Mouse (Mus musculus) gastrocnemius, adult 2 months (tissue): ENCODE results near the gene Ogfrl1. TPM values are rescaled to one million over a fixed set of nuclear protein-coding genes. Genes with fewer than 3 reads are reported as not detected.

ENCODE experiments used
- DNase-seq: peaks from one replicate; pipeline ENCODE4 v3.0.0; 2022
- H3K27ac ChIP-seq: fragments of 200-600 bp; 2 replicates; pipeline ENCODE4 v1.8.1; 2022; ENCODE audit warnings: mild to moderate bottlenecking
- H3K4me3 ChIP-seq: fragments of 200-600 bp; 2 replicates; pipeline ENCODE4 v1.8.1; 2022; ENCODE audit warnings: mild to moderate bottlenecking, moderate library complexity
- CTCF ChIP-seq: fragments of 200-600 bp; IDR thresholded peaks from 2 replicates; pipeline ENCODE4 v1.8.1; 2022; ENCODE audit warnings: antibody characterized with exemption, mild to moderate bottlenecking, moderate library complexity
- intact Hi-C: fragments of 180-260 bp; cut with DNase I; formaldehyde crosslinking; loops from one replicate; pipeline ENCODE4 v1.15.1; 2025
- total RNA-seq, 2 experiments: library from RNA; stranded (reverse); gene quantifications; 2 replicates each; pipeline ENCODE4 v1.2.3; 2021

Gene Ogfrl1
- total RNA-seq, 2 experiments from 2014 or later: 5.9 to 7.2 TPM

- TF ChIP-seq CTCF: no peak
- peak; percentile 99 for DNase-seq
- H3K4me3 ChIP-seq: peak overlapping the region; percentile 95
- intact Hi-C loops: loop anchor here (5.0 kb wide), 1 partner anchor 196 kb away; no protein-coding TSS in a partner anchor
- H3K27ac ChIP-seq: peak overlapping the region; percentile 90
Measured at GRCm38 (mm10) chr1:23382806-23383653, 14.5 kb downstream of the Ogfrl1 start.

- intact Hi-C loops: loop anchor here (5.0 kb wide), 1 partner anchor 195 kb away; no protein-coding TSS in a partner anchor
- TF ChIP-seq CTCF: no peak
- Histone ChIP-seq H3K27ac (peak overlapping the region; percentile 90), H3K4me3 (peak overlapping the region; percentile 95)
- no peak for DNase-seq
Measured at GRCm38 (mm10) chr1:23382461-23382805, 15.1 kb downstream of the Ogfrl1 start.

GRCm38 (mm10) chr1:23382037-23382436 lies 15.5 kb downstream of the Ogfrl1 start:
- Histone ChIP-seq H3K4me3 (peak overlapping the region; percentile 95), H3K27ac (no peak overlapping the region; the same call in 1 of the 2 replicates)
- no peak for TF ChIP-seq CTCF
- no peak for DNase-seq
- intact Hi-C loops: loop anchor here (5.0 kb wide), 1 partner anchor 195 kb away; no protein-coding TSS in a partner anchor

GRCm38 (mm10) chr1:23379911-23380740 lies 17.4 kb downstream of the Ogfrl1 start:
- no peak overlapping the region for H3K27ac ChIP-seq
- H3K4me3 ChIP-seq: peak overlapping the region; percentile 30; the same call in 1 of the 2 replicates
- intact Hi-C loops: loop anchor here (5.0 kb wide), 1 partner anchor 193 kb away; no protein-coding TSS in a partner anchor
- DNase-seq: no peak
- TF ChIP-seq CTCF: no peak

- no peak overlapping the region for H3K27ac ChIP-seq
- peak overlapping the region; percentile 15; the same call in 1 of the 2 replicates for H3K4me3 ChIP-seq
- no peak for DNase-seq
- intact Hi-C loops: no loop called here
- no peak for TF ChIP-seq CTCF
Measured at GRCm38 (mm10) chr1:23379321-23379720, 18.3 kb downstream of the Ogfrl1 start.

- H3K27ac ChIP-seq: no peak overlapping the region
- intact Hi-C loops: no loop called here
- DNase-seq: no peak
- no peak for TF ChIP-seq CTCF
- no peak overlapping the region for H3K4me3 ChIP-seq
Measured at GRCm38 (mm10) chr1:23377572-23377971, 20.0 kb downstream of the Ogfrl1 start.

- intact Hi-C loops: no loop called here
- Histone ChIP-seq H3K27ac (no peak overlapping the region), H3K4me3 (no peak overlapping the region)
- no peak for TF ChIP-seq CTCF
- DNase-seq: no peak
Measured at GRCm38 (mm10) chr1:23374156-23374555, 23.4 kb downstream of the Ogfrl1 start.

GRCm38 (mm10) chr1:23365614-23366013 lies 32.0 kb downstream of the Ogfrl1 start:
- no peak for DNase-seq
- no peak overlapping the region for H3K4me3 ChIP-seq
- TF ChIP-seq CTCF: no peak
- no peak overlapping the region for H3K27ac ChIP-seq
- intact Hi-C loops: no loop called here

- no peak for TF ChIP-seq CTCF
- Histone ChIP-seq H3K4me3 (no peak overlapping the region), H3K27ac (no peak overlapping the region)
- intact Hi-C loops: no loop called here
- no peak for DNase-seq
Measured at GRCm38 (mm10) chr1:23352895-23353294, 44.7 kb downstream of the Ogfrl1 start.

- H3K27ac ChIP-seq: no peak overlapping the region
- no peak for DNase-seq
- no peak overlapping the region for H3K4me3 ChIP-seq
- intact Hi-C loops: no loop called here
- no peak for TF ChIP-seq CTCF
Measured at GRCm38 (mm10) chr1:23351756-23352155, 45.8 kb downstream of the Ogfrl1 start.

GRCm38 (mm10) chr1:23345633-23346032 lies 51.9 kb downstream of the Ogfrl1 start:
- intact Hi-C loops: no loop called here
- H3K27ac ChIP-seq: no peak overlapping the region
- DNase-seq: no peak
- no peak for TF ChIP-seq CTCF
- H3K4me3 ChIP-seq: no peak overlapping the region

- no peak overlapping the region for H3K27ac ChIP-seq
- DNase-seq: no peak
- intact Hi-C loops: no loop called here
- no peak overlapping the region for H3K4me3 ChIP-seq
- no peak for TF ChIP-seq CTCF
Measured at GRCm38 (mm10) chr1:23342864-23343263, 54.7 kb downstream of the Ogfrl1 start.

- Histone ChIP-seq H3K4me3 (no peak overlapping the region), H3K27ac (no peak overlapping the region)
- DNase-seq: no peak
- intact Hi-C loops: no loop called here
- TF ChIP-seq CTCF: no peak
Measured at GRCm38 (mm10) chr1:23342224-23342623, 55.3 kb downstream of the Ogfrl1 start.
